Mouse (Mus musculus) midbrain, postnatal 0 days (tissue): Measurements from ENCODE around the gene Rasgrp2. TPM values are rescaled to one million over a fixed set of nuclear protein-coding genes. Genes with fewer than 3 reads are reported as not detected.

Source experiments
- ATAC-seq: fragments of 200-750 bp; cut with Nextera tagmentation; 2 replicates; pipeline ENCODE4 v1.8.0; 2017; ENCODE audit warnings: moderate number of reproducible peaks, mild to moderate bottlenecking, moderate TSS enrichment, moderate library complexity; ENCODE audit not compliant: low FRiP score
- DNase-seq: peaks from one replicate; pipeline ENCODE4 v3.0.0-alpha.2; 2015; ENCODE audit warnings: low spot score
- H3K27ac ChIP-seq: fragments of 300-500 bp; sonication (generic); 2 replicates; pipeline ENCODE4 v1.5.1; 2014; ENCODE audit warnings: low read depth, mild to moderate bottlenecking, low read length, mixed read lengths
- H3K27me3 ChIP-seq: fragments of 300-500 bp; sonication (generic); 2 replicates; pipeline ENCODE4 v1.6.1; 2014; ENCODE audit warnings: low read length, control low read depth, mixed read lengths; ENCODE audit not compliant: insufficient read depth
- H3K36me3 ChIP-seq: fragments of 300-500 bp; sonication (generic); 2 replicates; pipeline ENCODE4 v1.6.1; 2014; ENCODE audit warnings: low read length, control low read depth, mixed read lengths; ENCODE audit not compliant: insufficient read depth
- H3K4me1 ChIP-seq: fragments of 300-500 bp; sonication (generic); 2 replicates; pipeline ENCODE4 v1.6.1; 2014; ENCODE audit warnings: mild to moderate bottlenecking, control low read depth, antibody characterized with exemption, low read length, mixed read lengths; ENCODE audit not compliant: insufficient read depth
- H3K4me2 ChIP-seq: fragments of 300-500 bp; sonication (generic); 2 replicates; pipeline ENCODE4 v1.6.1; 2014; ENCODE audit warnings: low read depth, mild to moderate bottlenecking, low read length, mixed read lengths; ENCODE audit not compliant: poor library complexity, severe bottlenecking
- H3K4me3 ChIP-seq: fragments of 300-500 bp; sonication (generic); 2 replicates; pipeline ENCODE4 v1.5.1; 2014; ENCODE audit warnings: low read depth, mild to moderate bottlenecking, low read length, moderate library complexity
- H3K9ac ChIP-seq: fragments of 300-500 bp; sonication (generic); replicated peaks from 2 replicates; pipeline ENCODE4 v1.6.1; 2014; ENCODE audit warnings: mild to moderate bottlenecking, low read length, moderate library complexity, mixed read lengths; ENCODE audit not compliant: poor library complexity, severe bottlenecking
- H3K9me3 ChIP-seq: fragments of 300-500 bp; sonication (generic); 2 replicates; pipeline ENCODE4 v1.6.1; 2016; ENCODE audit warnings: low read length, control low read depth
- CTCF ChIP-seq: IDR thresholded peaks from 2 replicates; pipeline ENCODE4 v1.5.1; 2016; ENCODE audit warnings: antibody characterized with exemption, mild to moderate bottlenecking
- WGBS: fragments of 180-500 bp; shearing (Covaris S2); extraction: QIAGEN DNeasy Blood & Tissue Kit; methylation state at CpG from one replicate; pipeline ENCODE4 v1.1.7; 2014; 5-methylcytosine and 5-hydroxymethylcytosine counted together
- polyA plus RNA-seq: library from polyadenylated mRNA; unstranded; fragments of >200 nt; fragmentation: Nextera tagmentation; extraction: Ambion mirVana; gene quantifications from 2 replicates; pipeline ENCODE4 v1.2.1, GENCODE M21; 2015
- total RNA-seq: library from RNA; depleted of rRNA; stranded (reverse); fragments of >200 nt; gene quantifications from 2 replicates; pipeline ENCODE4 v1.2.3, GENCODE M21; 2014; rRNA removed

Gene Rasgrp2
- total and polyA plus RNA-seq, 2 experiments from 2014 or later, result 232 to 291 TPM

- Histone ChIP-seq H3K27me3 (no peaks in the 10 kb centered on the region), H3K4me1 (peaks cover 5% of the 10 kb centered on the region; the same call in 1 of the 2 replicates), H3K36me3 (peaks cover 30% of the 10 kb centered on the region), H3K9ac (no peak overlapping the region), H3K4me3 (no peak overlapping the region), H3K9me3 (no peaks in the 10 kb centered on the region), H3K4me2 (no peak overlapping the region), H3K27ac (0 out of 2 replicates have a peak overlapping the region, but pooled peaks have one; percentile 18)
- DNase-seq (peak; percentile 30), ATAC-seq (no peak)
- TF ChIP-seq CTCF, result no peak
- 44% methylated on average over 6 of the region's 6 CpGs for WGBS
Observed at GRCm38 (mm10) chr19:6462841-6463240, 63.7 kb downstream of the Rasgrp2 start.

GRCm38 (mm10) chr19:6464306-6465071, 65.3 kb downstream of the Rasgrp2 start:
- ATAC-seq, result peak; percentile 62
- Histone ChIP-seq H3K36me3 (peaks cover 14% of the 10 kb centered on the region), H3K27me3 (no peaks in the 10 kb centered on the region), H3K4me1 (peaks cover 5% of the 10 kb centered on the region; the same call in 1 of the 2 replicates), H3K9ac (no peak overlapping the region), H3K9me3 (no peaks in the 10 kb centered on the region), H3K27ac (peak overlapping the region; percentile 63), H3K4me2 (no peak overlapping the region), H3K4me3 (no peak overlapping the region)
- peak; percentile 69 for DNase-seq
- 35% methylated on average over 10 of the region's 10 CpGs for WGBS
- TF ChIP-seq CTCF, result peak; percentile 29; the same call in 1 of the 2 replicates

Other genes starting within 250 kb of the Rasgrp2 start
- gene Majin, start 215.0 kb upstream of the Rasgrp2 start, total RNA-seq, result not detected in 2 replicates
- gene Majin, start 215.0 kb upstream of the Rasgrp2 start, polyA plus RNA-seq, result 0.16 and 0.18 TPM in 2 replicates
- gene Gpha2, start 173.0 kb upstream of the Rasgrp2 start, total RNA-seq, result not detected in 2 replicates
- gene Gpha2, start 173.0 kb upstream of the Rasgrp2 start, polyA plus RNA-seq, result 0.31 TPM in 1 of 2 replicates, not detected in the other
- 248 and 256 TPM in 2 replicates for gene Ppp2r5b, start 163.5 kb upstream of the Rasgrp2 start, total RNA-seq
- gene Ppp2r5b, start 163.5 kb upstream of the Rasgrp2 start, polyA plus RNA-seq, result 177 and 189 TPM in 2 replicates
- 34.3 and 38.2 TPM in 2 replicates for gene Atg2a, start 157.7 kb upstream of the Rasgrp2 start, total RNA-seq
- 9.6 and 9.7 TPM in 2 replicates for gene Atg2a, start 157.7 kb upstream of the Rasgrp2 start, polyA plus RNA-seq
- gene Ehd1, start 122.6 kb upstream of the Rasgrp2 start, total RNA-seq, result 117 and 139 TPM in 2 replicates
- gene Ehd1, start 122.6 kb upstream of the Rasgrp2 start, polyA plus RNA-seq, result 73.0 and 74.0 TPM in 2 replicates
- 4.8 and 5.4 TPM in 2 replicates for gene Cdc42bpg, start 92.9 kb upstream of the Rasgrp2 start, total RNA-seq
- gene Cdc42bpg, start 92.9 kb upstream of the Rasgrp2 start, polyA plus RNA-seq, result 0.20 and 0.67 TPM in 2 replicates
- 59.6 and 85.6 TPM in 2 replicates for gene Men1, start 64.4 kb upstream of the Rasgrp2 start, total RNA-seq
- gene Men1, start 64.4 kb upstream of the Rasgrp2 start, polyA plus RNA-seq, result 56.8 and 60.6 TPM in 2 replicates
- gene Map4k2, start 58.2 kb upstream of the Rasgrp2 start, total RNA-seq, result 70.6 and 86.8 TPM in 2 replicates
- 18.1 TPM in 2 replicates for gene Map4k2, start 58.2 kb upstream of the Rasgrp2 start, polyA plus RNA-seq
- 70.5 and 92.2 TPM in 2 replicates for gene Sf1, start 35.6 kb upstream of the Rasgrp2 start, total RNA-seq
- gene Sf1, start 35.6 kb upstream of the Rasgrp2 start, polyA plus RNA-seq, result 90.2 and 95.5 TPM in 2 replicates
- gene Pygm, start 14.9 kb upstream of the Rasgrp2 start, total RNA-seq, result 16.4 and 25.8 TPM in 2 replicates
- gene Pygm, start 14.9 kb upstream of the Rasgrp2 start, polyA plus RNA-seq, result 11.7 and 13.2 TPM in 2 replicates
- 382 and 409 TPM in 2 replicates for gene Nrxn2, start 19.4 kb downstream of the Rasgrp2 start, total RNA-seq
- 74.3 and 75.7 TPM in 2 replicates for gene Nrxn2, start 19.4 kb downstream of the Rasgrp2 start, polyA plus RNA-seq
- 0.71 TPM in 1 of 2 replicates, not detected in the other for gene Slc22a12, start 143.7 kb downstream of the Rasgrp2 start, total RNA-seq
- 0.45 and 0.57 TPM in 2 replicates for gene Slc22a12, start 143.7 kb downstream of the Rasgrp2 start, polyA plus RNA-seq